Mouse (Mus musculus) adipocyte (in vitro differentiated cells): Measurements from ENCODE around the gene C2cd4d.

Experiments
- DNase-seq: peaks from one replicate; pipeline ENCODE4 v3.0.0-alpha.2; 2016; ENCODE audit warnings: low spot score

C2cd4d gene

GRCm38 (mm10) chr3:94362138-94362537 lies at the start of gene C2cd4d:
TSS of gene C2cd4d (plus strand) at chr3:94362438.
- DNase-seq = no peak

GRCm38 (mm10) chr3:94328681-94329080 lies 33.6 kb upstream of the C2cd4d start:
- DNase-seq = no peak

- no peak for DNase-seq
These were observed 27.8 kb upstream of the C2cd4d start for GRCm38 (mm10) chr3:94334442-94334841.

GRCm38 (mm10) chr3:94338522-94338921 lies 23.7 kb upstream of the C2cd4d start:
- DNase-seq = no peak

GRCm38 (mm10) chr3:94341959-94342422 lies 20.2 kb upstream of the C2cd4d start, which contains the start of gene Them5:
TSS of gene Them5 (plus strand) at chr3:94342099.
- no peak for DNase-seq

- no peak for DNase-seq
These were observed 19.7 kb upstream of the C2cd4d start for GRCm38 (mm10) chr3:94342552-94342951.

GRCm38 (mm10) chr3:94344182-94344581 lies 18.1 kb upstream of the C2cd4d start:
- DNase-seq = no peak

GRCm38 (mm10) chr3:94344897-94345296 lies 17.3 kb upstream of the C2cd4d start:
- DNase-seq = no peak

- no peak for DNase-seq
These were observed 14.1 kb upstream of the C2cd4d start for GRCm38 (mm10) chr3:94348146-94348545.

GRCm38 (mm10) chr3:94360812-94361211 lies 1.4 kb upstream of the C2cd4d start:
- peak; percentile 33 for DNase-seq

GRCm38 (mm10) chr3:94363291-94364153 lies 1.3 kb downstream of the C2cd4d start:
- DNase-seq = no peak

- DNase-seq = no peak
These were observed 1.9 kb downstream of the C2cd4d start for GRCm38 (mm10) chr3:94364154-94364526.

- peak; percentile 91 for DNase-seq
These were observed 4.5 kb downstream of the C2cd4d start for GRCm38 (mm10) chr3:94366761-94367160.

GRCm38 (mm10) chr3:94367511-94367910 lies 5.3 kb downstream of the C2cd4d start:
- DNase-seq = no peak

- no peak for DNase-seq
These were observed 6.4 kb downstream of the C2cd4d start for GRCm38 (mm10) chr3:94368631-94369030.

- no peak for DNase-seq
These were observed 7.5 kb downstream of the C2cd4d start for GRCm38 (mm10) chr3:94369709-94370108.

GRCm38 (mm10) chr3:94371637-94372036 lies 9.4 kb downstream of the C2cd4d start:
- DNase-seq = peak; percentile 99

- no peak for DNase-seq
These were observed 9.8 kb downstream of the C2cd4d start for GRCm38 (mm10) chr3:94372038-94372437.

GRCm38 (mm10) chr3:94372641-94373040 lies 10.4 kb downstream of the C2cd4d start, which contains the start of gene Rorc:
TSS of gene Rorc (plus strand) at chr3:94372794.
- peak; percentile 87 for DNase-seq

- DNase-seq = peak; percentile 39
These were observed 10.9 kb downstream of the C2cd4d start for GRCm38 (mm10) chr3:94373090-94373489.

GRCm38 (mm10) chr3:94373597-94374011 lies 11.4 kb downstream of the C2cd4d start:
- peak; percentile 88 for DNase-seq

GRCm38 (mm10) chr3:94374636-94375035 lies 12.4 kb downstream of the C2cd4d start:
- DNase-seq = peak; percentile 60

GRCm38 (mm10) chr3:94375146-94375545 lies 12.9 kb downstream of the C2cd4d start:
- peak; percentile 63 for DNase-seq

- DNase-seq = no peak
These were observed 13.6 kb downstream of the C2cd4d start for GRCm38 (mm10) chr3:94375861-94376260.
